Mouse (Mus musculus) heart, postnatal 0 days (tissue): ENCODE results near the gene Elmo2.

Source experiments
- CTCF ChIP-seq: IDR thresholded peaks from 2 replicates; pipeline ENCODE4 v1.5.1; 2016; ENCODE audit warnings: antibody characterized with exemption, control low read depth, low read depth
- EP300 ChIP-seq: IDR thresholded peaks from 2 replicates; pipeline ENCODE4 v1.6.1; 2016; ENCODE audit warnings: antibody characterized with exemption, low read depth

DNA sequence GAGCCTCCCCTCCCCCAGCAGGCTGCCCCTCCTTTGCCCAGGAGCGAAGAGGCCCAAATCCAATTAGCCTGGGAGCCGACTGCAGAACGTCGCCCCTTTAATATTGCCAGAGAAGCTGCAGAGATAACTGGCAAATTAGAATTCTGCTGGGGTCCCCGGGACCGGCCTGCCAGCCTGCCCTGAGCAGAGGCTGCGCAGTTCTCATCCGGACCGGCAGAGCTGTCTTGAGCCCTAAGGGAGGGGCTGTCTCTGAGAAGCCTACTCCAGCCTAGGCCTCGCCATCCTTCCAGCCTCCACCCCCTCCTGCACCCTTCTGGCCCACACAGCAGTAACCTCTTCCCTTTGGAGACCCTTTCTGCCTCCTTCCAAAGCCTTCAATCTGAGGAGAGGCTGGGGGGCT, 72.4 kb downstream of the Elmo2 start:
- TF ChIP-seq EP300, result no peak
- TF ChIP-seq CTCF, result no peak
